Mouse (Mus musculus) layer of hippocampus, adult 9-10 months (tissue): ENCODE results near the gene Phf23.
A peak's percentile ranks its signal among the peaks of the same experiment; 100 is the strongest.

Experiments
- DNase-seq: peaks from one replicate; pipeline ENCODE4 v3.0.0; 2022; ENCODE audit warnings: low spot score

The Phf23 gene

DNA sequence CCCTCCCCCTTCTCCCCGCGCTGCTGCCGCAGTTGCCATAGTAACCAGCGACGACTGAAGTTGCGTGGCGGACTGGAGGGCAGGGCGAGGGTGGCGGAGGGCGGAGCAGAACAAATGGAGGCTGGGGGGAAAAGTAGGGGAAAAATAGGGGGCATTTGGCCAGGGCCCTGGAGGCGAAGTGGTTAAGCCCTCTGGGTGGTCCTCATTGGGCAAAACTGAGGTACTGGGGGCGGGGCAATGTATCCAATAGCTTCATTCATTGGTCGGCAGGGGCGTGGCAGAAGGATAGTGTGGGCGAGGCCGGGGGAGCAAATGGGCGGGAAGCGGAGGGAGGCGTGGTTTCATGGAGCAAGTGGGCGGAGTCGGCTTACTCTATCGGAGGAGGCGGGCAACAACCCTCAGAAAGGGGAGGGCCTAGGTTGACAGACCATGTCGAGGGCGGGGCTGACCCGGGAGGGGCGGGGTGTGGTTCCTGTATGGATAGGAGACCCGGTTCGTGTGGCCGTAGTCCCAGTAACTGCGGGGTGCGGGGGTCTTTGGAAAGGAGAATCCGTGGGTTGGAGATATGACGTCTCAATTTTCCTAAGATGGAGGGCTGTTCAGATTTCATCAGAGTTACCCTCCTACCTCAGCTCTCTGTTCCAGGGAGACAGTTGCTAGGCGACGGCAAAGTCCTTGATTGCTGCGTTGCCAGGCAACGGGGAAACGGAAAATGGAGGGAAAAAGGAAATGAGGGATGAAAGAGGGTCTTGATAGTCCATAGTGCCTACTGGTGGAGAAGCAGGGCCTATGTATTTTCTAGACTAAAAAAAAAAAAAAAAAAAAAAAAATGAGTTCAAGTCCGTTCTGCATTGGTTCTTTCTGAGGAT, 25.9 kb downstream of the Phf23 start:
- DNase-seq: peak; percentile 98

- no peak for DNase-seq
These were observed 28.0 kb downstream of the Phf23 start for GRCm38 (mm10) chr11:70023481-70024150.

GRCm38 (mm10) chr11:70024151-70024514, 28.6 kb downstream of the Phf23 start:
- no peak for DNase-seq

GRCm38 (mm10) chr11:70026689-70027088, 31.1 kb downstream of the Phf23 start:
- no peak for DNase-seq

DNA sequence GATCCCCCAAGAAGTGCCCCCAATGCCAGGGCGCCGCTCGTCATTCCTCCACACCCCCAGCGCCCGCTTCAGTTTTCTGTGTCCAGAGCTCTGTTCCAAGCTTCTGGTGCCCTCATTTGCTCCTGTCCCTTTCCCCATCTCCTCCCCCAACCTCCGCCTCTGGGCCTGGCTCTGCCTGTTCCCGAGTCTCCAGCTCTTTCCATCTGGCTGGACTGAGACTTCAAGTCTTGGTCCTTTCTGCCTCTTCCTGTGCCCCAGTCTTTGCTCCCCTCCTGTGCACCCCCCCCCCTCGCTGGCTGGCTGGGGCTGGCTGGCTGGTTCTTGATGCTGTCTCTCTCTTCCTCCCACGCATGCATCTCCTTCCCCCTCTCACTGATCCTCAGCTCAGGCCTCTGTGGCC, 31.8 kb downstream of the Phf23 start:
- no peak for DNase-seq

- no peak for DNase-seq
These were observed 33.0 kb downstream of the Phf23 start for GRCm38 (mm10) chr11:70028401-70029129.

DNA sequence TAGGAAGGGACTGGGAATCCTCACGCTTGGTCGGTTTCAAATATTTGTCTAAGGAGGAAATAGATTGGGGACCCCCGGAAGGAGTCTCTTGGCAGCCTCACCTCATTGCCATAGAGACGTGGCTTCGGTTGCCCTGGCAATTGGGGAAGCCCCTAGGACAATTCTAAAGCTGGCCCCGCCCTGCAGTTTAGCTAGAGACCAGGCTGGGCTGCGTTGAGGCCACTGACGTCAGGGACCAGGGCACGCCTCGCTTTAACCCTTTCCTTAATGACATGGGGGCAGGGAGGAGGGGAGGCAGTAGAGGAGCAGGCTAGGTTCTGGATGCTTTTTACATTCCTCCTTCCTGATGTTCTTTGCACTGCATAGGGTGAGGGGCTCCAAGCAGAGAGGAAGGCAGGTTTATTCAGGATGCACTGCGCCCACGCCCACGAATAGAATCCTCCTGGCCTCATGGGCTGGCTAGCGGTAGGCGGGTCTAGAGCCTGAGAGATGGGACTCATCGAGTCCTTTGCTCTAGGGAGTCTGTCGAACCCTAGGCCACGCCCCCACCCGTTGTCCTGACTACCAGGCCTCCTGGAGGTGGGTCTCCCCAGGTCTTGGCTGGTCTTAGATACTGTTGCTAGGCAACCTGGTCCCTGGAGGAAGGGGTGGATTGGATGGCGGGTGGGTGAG, 33.7 kb downstream of the Phf23 start:
- no peak for DNase-seq

DNA sequence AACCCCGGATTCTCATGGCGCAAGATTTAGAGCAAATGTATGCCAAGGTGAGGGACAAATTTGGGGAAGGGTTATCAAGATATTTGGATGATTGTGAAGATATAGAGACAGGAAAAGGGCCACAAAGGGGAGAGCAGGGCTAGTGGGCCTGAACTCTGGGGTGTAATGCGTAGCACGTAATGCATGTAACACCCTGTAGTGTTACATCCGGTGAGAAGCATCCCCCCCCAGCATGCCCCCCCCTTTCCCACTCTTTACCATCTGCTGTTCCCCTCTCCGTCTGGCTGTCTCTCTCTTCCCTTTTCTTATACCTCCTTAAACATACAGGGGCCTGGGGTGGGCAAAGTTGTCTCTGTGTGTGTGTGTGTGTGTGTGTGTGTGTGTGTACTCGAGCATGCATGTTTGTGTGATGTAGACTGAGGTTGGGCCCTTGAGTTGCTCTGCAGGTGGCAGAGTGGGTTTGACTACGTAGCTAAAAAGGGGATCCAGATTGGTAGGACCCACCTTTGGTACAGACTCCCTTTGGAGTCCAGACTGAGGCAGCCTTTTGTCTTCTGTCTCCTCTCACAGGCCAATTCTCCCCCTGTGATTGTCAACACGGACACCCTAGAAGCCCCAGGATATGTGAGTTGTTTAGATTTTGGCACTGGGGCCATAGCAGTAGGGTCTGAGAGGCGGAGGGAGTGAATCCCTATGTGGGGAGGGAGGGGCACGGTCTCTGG, 34.4 kb downstream of the Phf23 start:
- no peak for DNase-seq

DNA sequence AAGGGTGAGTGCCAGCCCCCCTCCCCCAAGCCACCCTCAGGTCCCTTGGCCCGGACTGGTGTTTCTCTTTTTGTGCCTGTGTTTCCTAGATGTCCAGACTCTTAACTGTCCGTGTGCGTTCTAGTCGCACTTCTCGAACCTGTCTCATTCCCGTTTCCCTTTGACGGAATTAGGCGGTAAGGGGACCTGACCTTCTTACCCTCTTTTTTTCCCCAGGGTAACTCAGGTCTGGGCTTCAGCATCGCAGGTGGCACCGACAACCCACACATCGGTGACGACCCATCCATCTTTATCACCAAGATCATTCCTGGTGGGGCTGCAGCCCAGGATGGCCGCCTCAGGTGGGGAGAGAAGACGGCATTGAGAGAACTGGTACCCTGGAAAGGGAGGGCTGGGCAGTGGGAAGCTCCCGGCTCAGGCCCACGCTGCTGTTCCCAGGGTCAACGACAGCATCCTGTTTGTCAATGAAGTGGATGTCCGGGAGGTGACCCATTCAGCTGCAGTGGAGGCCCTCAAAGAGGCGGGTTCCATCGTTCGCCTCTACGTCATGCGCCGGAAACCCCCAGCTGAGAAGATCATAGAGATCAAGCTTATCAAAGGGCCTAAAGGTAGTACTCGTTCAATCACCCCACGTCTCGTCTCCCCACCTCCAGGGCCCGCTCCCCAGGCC, 35.2 kb downstream of the Phf23 start:
- no peak for DNase-seq

GRCm38 (mm10) chr11:70031321-70031670, 35.7 kb downstream of the Phf23 start:
- DNase-seq: no peak

GRCm38 (mm10) chr11:70038174-70038573, 42.6 kb downstream of the Phf23 start:
- no peak for DNase-seq

DNA sequence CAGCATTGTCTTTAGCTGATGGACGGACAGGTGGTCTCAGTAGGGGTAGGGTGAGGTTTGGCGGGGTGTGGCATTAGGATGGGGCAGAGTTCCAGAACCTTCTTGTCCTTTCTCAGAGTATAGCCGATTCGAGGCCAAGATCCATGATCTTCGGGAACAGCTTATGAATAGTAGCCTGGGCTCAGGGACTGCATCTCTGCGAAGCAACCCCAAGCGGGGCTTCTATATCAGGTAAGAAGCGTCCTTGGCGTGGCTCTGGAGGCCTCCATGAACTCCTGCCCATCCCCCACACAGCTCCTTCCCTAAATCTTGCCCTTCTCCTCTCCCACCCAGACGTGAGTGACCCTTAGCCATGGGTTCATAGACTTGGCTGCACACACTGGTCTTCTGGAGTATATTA, 44.1 kb downstream of the Phf23 start:
- DNase-seq: no peak

DNA sequence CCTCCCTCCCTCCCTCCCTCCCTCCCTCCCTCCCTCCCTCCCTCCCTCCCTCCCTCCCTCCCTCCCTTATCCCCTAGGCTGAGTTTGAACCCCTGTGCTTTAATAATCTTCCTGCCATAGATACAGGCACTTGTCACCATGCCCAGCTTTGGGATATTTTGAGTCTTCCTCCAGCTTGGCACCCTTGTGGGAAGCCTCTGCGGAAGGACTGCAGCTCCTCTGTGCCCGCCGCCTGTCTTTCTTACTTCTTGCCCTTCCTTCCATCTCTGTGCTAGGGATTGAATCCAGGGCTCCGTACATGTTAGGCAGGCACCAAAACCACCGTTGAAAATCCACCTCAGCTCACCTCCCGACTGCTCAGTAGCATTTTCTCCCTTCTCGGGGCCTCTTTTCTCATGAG, 44.6 kb downstream of the Phf23 start:
- DNase-seq: no peak

DNA sequence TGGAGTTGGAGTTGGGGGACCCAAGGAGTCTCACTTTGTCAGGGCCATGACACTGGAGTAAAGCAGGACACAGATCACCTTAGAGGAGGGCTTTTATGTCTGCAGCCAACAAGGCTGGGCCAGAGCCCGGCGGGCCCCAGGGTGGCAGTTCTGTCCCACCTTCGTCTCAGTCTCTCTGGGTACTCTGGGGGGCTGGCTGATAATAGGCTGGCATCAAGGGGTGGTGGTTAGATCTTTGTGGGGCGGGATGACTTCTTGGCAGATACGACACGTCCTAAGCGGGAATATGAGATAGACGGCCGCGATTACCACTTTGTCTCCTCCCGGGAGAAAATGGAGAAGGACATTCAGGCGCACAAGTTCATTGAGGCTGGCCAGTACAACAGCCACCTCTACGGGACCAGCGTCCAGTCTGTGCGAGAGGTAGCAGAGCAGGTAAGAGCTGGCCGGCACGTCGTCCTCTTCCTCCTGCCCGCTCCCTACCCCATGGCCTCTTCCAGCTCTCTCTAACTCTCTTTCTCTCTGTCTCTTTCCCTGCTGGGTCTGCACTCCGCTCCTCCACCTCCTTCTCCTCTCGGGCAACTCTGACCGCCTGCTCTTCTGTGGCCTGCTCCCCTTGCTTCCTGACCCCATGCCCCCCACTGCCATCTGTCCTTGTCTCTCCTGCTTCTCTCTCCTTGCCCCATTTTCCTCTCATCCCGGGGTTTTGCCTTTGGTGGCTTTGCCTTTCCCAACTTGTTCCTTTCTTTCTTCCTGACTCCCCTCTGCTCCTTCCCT, 46.9 kb downstream of the Phf23 start:
- DNase-seq: no peak

GRCm38 (mm10) chr11:70043665-70044064, 48.1 kb downstream of the Phf23 start:
- no peak for DNase-seq

- no peak for DNase-seq
These were observed 49.9 kb downstream of the Phf23 start for GRCm38 (mm10) chr11:70045435-70045834.

DNA sequence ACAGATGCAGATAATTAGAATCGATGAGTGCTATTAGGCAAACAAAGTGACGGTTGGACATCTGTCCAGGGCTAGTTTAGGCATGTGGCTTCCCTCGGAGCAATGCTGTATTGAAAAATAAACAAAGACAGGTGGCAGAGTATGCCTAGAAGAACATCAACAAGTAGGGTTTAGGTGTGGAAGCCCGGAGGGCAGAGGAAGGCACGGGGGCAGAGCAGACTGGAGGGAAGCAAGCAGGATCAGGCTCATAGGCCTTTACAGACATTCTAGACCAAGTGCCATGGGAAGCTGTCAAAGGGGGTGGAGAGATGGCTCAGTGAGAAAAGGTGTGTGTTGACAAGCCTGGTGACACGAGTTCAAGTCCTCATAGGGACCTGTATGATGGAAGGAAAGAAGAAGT, 53.8 kb downstream of the Phf23 start:
- no peak for DNase-seq
